Mouse (Mus musculus) MN1 (cell line): ENCODE measurements around the gene Gm10840.
"Not testable (repeated sequence)": the region's sequence is repeated elsewhere in the genome, so short reads cannot be mapped to it uniquely, and the experiment has no call there.

Experiments used
- DNase-seq: peaks from one replicate; pipeline ENCODE4 v3.0.0-alpha.2; 2016; ENCODE audit warnings: low spot score

Gm10840 gene

DNA sequence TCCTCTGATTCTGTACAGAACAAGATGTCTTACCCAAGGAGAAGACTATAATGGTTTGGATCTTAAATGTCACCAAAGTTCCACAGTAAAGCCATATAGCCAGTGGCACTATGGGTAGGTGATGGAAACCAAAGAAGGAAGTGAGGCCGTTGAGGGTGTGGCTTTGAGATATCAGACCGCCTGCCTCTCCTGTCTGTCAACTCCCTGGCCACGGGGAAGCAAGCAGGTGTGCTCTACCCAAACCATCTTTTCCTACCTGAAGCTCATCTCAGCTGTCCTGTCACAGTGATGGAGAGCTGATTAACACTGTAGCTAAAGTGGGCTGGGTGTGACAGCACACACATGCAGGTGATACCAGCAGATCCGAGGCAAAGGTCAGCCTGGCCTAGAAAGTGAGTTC is 37.6 kb downstream of the Gm10840 start:
- DNase-seq = no peak

DNA sequence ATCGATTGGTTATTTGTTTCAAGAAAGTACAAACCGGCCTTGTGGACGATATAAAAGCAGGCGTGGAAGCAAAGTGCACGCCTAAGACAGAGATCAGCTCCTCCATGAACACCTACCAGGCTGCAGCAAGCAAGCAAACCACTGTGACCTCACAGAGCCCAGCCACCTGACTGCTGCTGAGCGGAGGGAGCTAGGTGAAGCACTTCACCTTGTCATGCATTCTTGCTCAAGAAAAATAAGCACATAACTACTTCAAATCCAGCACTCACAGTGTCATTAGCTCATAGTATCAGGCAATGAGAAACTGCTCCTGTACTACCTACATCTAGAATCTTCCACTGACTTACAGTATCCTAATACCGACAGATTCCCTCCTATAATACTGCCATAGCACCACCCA is 39.3 kb downstream of the Gm10840 start:
- not testable (repeated sequence) for DNase-seq

DNA sequence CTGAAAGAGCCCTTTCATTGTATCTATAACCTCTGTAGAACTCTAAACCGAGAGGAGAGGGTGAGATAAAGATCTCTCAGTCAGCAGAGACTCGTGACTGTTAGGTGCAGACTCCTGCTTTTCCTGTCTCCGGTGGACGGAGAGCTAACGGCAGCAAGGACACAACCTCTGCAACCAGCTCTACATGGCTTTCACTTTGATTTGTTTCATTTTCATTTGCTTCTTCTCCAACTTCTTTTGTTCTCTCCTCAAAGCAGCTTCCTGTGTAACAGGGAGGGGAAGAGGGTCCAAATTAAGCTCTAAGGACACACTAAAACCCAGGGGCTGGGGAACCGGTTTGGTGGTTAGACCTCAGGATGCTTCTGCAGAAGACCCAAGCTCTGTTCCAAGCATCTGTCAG is 40.1 kb downstream of the Gm10840 start:
- peak; percentile 26 for DNase-seq

DNA sequence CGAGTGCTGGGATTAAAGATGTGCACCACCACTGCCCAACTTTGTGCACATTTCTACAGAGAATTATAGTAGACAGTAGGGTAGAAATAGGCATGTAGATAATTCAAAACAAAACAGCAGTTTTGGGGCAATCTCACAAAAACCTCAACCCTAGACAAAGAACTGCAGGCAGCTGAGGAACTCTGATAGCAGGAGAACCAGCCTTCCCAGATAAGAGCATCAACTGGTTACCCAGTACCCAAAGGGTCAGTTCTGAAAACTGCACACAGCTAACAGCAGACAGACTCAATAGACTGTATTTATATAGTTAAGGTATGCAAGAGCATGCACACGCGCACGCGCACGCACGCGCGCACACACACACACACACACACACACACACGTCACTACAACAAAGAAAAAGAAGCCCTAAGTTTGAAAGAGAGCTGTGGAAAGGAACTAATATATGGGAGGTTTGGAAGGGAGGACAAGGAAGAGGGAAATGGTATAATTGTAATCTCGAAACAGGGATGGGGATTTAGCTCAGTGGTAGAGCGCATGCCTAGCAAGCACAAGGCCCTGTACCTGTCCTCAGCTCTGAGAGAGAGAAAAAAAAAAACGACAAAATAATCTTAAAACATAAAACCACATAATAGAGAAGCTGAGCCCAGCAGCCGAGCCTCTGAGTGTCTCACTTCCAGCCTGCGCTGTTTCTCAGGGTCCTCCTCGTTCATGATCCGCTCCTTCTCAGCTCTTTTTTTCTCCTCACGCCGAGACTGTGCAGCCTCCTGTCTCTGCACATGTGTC is 40.9 kb downstream of the Gm10840 start:
- no peak for DNase-seq

DNA sequence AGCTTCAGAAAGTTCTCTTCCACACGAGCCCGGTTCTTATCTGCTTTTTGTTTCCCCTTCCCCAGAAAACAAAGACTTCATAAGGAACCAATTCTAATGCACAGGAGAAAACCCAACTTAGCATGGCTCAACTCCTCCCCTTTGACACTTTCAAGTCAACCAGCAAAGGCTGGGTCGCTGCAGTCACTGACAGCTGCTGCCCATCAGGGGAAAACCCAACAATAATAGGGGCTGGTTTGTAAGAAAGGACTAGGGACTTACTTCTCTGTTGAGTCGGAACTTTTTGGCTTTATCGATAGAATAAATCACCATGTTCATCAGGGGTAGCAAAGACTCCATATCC is 41.4 kb downstream of the Gm10840 start, which contains the start of gene Strada:
Gene Strada, minus strand, starts transcription at position 46 of the 343 bp plus-strand sequence.
- DNase-seq = no peak
